Mouse (Mus musculus): Measurements from ENCODE around the gene Wdfy3.
A peak's percentile ranks its signal among the peaks of the same experiment; 100 is the strongest.

Gene Wdfy3

DNA sequence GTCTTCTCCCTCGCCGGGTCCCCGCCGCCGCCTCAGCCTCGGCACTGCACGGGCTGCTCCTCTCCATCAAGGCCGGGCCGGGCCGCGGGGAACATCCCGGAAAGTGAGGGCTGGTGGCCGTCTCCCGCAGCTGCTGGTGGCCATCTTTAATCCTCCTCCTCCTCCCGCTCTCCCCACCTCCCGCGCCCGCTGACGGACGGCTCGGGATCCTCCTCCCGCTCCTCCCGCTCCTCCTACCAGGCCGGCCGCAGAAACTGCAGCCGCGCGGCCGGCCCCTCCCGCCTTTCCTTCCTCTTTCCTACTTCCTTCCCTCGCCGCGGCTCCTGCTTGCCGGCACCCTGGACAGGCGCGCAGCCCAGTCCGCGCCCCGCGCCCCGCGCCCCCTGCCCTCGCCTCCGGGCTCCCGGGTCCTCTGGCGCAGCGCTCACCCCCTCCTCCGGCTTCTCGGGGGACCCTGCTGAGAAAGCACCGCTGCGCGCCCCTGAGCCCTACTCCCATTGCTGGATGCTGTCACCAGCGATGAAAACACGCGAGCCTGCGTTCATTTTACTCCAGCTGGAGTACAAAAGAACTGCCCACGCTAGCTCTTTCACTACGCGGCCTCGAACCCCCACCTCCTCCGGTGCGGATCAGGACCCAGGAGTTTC, at the start of gene Wdfy3:
Gene Wdfy3, minus strand, starts transcription at position 155 of the 647 bp plus-strand sequence.
- peak; percentile 87 for DNase-seq (ENCODE audit: low read depth, low spot score)

GRCm38 (mm10) chr5:102113009-102113408, 43.3 kb upstream of the Wdfy3 start:
- DNase-seq (ENCODE audit: low read depth, low spot score): peak; percentile 72

DNA sequence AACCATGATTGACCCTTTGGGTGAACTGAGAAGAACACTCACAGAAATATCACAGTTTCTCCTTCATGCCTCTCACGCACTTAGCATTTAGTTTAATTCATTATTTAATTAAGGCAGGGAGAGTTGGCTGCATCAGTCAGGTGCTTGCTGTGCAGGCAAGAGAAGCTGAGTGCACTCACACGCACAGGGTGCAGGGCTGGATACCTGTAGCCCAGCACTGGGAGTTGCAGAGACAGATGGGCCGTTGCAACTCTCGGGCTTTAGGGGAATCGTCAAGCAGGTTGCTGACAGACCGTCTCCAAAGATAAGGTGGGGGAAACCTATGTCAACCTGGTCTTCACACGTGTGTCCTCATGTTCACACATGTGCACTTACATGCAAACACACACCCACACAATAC, 42.3 kb upstream of the Wdfy3 start:
- no peak for DNase-seq (ENCODE audit: low read depth, low spot score)

DNA sequence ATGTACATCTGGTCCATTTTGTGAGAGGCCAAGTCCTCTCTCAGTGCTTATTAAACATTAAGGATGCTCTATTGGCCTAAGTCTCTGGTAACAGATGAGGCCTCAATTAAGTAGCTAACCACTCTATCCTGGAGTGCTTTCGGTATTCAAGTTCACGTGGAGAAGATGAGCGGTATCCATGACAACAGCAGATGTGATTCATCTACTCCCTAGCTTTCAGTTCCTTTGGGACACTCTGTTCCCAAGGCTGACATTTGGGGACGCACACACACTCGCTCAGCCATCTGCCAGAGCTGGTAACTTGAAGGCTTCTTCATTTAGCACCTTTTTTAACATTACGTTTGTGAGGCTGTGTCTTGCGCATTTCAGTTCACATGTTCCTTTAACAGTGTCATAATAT, 40.3 kb upstream of the Wdfy3 start:
- DNase-seq (ENCODE audit: low read depth, low spot score): peak; percentile 27

GRCm38 (mm10) chr5:102105919-102106318, 36.2 kb upstream of the Wdfy3 start:
- DNase-seq (ENCODE audit: low read depth, low spot score): no peak

DNA sequence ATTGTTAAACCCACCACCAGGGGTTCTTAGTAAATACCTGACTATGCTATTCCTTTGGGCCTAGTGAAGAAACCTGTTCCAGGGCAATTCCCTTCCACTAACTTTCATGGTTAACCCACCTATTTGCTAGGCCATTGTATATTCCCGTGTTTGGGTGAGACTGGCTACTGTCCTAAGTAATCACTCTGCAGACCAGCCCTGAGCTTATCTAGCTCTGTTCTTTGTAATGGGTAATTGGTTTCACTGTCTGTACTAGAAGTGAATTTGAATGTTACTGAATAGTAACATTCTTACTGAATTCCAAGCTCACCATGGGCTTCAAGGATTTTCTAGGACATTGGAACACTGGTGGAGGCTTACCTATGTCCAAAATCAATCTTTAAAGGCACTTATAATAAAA, 32.1 kb upstream of the Wdfy3 start:
- DNase-seq (ENCODE audit: low read depth, low spot score): peak; percentile 86

- no peak for DNase-seq (ENCODE audit: low read depth, low spot score)
Observed at GRCm38 (mm10) chr5:102100246-102101241, 30.8 kb upstream of the Wdfy3 start.

- DNase-seq (ENCODE audit: low read depth, low spot score): peak; percentile 37
Observed at GRCm38 (mm10) chr5:102095576-102095975, 25.9 kb upstream of the Wdfy3 start.

GRCm38 (mm10) chr5:102090686-102091085, 21.0 kb upstream of the Wdfy3 start:
- DNase-seq (ENCODE audit: low read depth, low spot score): peak; percentile 70

DNA sequence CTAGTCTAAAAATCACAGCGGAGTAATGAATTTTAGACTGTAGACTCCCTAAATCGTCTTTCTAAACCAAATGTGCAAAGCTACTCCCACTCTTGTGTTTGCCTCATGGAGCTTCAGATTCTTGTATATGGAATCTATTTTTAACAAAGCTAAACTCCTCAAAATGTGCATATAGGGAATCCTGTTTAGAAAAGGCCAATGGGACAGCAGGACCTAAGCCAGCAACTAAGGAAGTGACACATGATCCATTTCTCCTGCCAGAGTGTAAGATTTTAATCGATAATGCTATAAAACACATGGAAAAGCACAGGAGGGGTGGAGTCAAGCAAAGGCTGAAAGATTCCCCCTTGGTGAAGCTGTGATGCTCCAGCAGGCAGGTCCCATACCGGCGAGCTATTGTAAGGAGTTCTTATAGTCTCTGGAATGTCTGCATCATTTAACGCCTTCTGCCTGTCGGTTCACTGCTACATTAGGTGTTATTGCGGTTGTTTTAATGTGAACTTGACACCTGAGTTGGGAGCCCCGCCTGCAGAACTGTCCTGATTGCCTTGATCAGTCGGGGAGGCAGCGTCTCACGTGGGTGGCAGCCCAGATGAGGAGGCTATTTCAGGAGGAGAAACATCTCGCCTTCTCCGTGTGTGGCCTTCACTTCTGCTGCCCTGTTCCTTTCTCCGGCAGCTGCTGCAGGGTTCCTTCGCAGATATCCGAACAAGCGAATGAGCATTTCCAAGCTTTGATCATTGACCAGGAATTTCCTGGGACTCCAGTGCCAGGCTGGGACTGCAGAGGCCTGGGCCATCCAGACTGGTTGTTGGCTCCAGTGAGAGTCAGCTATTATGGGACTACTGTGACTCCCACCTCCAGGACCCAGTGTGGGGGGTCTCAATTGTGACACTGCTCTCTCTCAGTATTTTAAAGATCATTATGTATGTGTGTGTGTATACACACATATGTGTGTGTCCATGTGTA, 15.3 kb upstream of the Wdfy3 start:
- DNase-seq (ENCODE audit: low read depth, low spot score): no peak

DNA sequence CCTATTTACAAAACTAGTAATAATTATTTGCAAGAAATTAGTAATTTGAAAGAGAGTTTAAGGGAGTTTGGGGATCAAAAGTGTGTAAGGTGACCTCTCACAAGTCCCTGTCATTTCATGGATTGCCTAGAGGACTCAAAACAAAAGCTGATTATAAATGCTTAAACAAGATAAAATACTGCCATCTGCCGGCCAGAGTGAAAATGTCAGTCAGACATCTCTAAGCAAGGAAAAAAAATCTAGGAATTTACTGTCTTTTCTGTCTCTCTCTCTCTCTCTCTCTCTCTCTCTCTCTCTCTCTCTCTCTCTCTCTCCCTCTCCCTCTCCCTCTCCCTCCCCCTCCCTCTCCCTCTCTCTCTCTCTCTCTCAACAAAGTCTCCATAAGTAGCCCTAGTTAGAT, 4.4 kb upstream of the Wdfy3 start:
- peak; percentile 79 for DNase-seq (ENCODE audit: low read depth, low spot score)

DNA sequence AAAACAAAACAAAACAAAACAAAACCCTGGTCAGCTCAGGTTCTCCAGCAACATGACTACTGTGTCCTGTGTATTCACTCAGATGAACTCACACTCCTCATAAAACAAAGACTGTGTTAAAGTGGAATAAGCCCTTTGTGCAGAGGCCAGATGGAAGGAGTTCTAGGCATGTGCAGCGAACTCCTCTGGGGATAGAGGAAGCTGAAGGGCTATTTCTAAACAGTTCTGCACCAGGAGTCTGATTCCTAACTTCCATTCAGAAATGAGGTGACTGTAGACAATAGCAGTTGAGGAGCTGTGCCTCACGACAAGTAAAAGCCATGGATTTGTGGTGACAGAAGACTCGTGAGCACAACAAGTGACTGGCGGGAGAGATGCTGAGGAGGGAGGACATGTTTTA, 2.3 kb upstream of the Wdfy3 start:
- no peak for DNase-seq (ENCODE audit: low read depth, low spot score)

DNA sequence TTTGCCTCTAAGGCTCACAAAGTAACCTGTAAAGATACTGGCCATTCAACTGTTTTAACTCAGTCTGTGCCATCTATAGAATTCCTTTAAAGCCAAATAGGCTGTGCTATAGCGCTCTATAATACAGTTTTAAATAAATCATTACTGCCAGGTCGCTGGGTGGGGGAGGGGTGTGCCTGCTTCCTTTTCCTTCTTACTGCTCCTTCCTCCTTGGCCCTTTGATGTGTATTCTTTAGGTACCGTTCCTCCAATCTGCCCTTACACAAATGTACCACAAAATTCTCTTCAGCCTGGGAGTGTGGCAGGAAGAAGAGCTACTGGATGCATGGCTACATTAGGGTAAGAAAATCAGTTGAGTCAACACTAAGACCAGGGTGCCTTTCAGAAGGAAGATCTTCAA, 1.5 kb upstream of the Wdfy3 start:
- DNase-seq (ENCODE audit: low read depth, low spot score): no peak

DNA sequence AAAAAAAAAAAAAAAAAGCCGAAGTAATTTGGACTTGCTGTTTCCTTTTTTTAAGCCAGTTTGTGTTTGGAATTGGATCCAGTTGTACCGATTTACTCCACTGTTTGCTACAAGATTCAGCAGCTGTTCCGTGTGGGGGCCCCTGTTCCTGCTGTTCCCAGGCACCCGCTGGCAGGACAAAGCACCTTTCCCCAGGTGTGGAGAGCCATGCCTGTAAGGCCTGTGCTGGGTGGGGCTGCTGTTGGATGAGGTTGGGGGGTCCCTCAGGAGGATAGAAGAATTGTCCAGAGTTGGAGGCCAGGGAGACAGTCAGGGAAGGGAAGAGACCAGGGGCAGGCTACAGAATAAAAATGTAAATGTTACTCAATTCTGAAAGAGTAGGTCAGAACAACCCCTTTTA, 1.1 kb upstream of the Wdfy3 start:
- no peak for DNase-seq (ENCODE audit: low read depth, low spot score)

DNA sequence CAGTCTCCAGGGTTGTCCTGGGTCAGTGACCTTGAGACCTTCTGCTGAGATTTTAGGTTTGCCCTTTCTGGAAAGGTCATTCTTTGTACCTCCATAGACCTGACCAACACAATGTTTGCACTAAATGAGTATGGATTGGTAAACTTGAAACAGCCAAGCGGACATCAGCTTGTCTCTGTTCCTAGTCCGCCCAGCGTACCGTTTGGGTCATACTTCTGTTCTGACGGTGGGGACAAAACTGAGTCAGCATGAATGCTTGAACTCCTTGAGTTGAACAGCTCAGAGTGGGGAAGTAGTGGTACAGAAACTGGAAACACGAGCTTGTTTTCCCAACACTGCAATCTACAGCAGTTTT, 670 bp upstream of the Wdfy3 start:
- peak; percentile 70 for DNase-seq (ENCODE audit: low read depth, low spot score)

DNA sequence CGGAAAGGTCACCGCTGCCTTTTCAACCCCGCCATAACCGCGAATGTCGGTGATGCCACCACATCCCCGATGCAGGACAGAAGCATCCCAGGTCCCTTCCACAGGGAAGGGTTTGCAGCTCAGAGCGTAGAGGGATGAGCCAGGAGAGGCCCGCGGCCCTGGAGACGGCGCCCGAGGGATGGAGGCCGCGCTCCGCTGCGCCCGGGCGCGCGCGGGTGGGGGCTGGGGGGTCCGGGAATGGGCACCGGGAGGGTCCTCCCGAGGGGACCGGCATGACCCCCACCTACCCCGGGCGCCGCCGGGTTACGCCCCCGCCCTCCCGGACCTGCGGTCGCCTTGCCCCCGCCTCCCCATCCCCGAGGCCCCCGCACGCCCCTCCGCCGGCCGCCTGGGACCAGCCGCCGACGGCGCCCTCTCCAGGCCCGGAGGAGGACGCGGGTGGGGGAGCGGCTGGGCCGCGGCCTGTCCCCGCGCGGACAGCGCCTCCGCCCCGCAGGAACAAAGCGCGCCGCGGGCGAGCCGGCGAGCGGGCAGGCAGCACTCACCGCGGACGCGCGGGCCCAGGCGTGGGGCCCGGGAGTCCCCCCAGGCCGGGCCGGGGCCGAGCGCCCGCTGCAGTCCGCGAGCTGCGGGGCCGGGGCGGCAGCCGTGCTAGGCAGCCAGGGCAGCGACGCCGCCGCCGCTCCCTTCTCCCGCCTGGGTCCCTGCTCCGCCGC, 512 bp downstream of the Wdfy3 start:
- no peak for DNase-seq (ENCODE audit: low read depth, low spot score)

DNA sequence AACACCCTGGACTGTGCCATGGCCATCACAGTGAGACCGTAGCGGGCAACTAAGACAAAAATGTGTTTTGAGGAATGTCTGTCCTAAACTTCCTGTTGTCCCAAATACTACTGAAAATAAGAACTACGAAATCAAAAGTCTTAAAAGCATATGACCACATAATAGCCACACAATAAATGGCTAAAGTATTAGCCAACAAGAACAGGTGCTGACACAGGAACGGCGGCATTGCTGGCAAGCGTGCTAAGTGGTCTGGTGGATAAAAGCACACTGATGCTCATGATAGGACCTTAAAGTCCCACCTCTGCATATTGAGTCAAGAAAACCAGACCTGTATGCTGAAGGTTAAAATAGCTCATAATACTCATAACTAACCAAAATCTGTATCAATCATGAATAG, 3.3 kb downstream of the Wdfy3 start:
- DNase-seq (ENCODE audit: low read depth, low spot score): no peak

DNA sequence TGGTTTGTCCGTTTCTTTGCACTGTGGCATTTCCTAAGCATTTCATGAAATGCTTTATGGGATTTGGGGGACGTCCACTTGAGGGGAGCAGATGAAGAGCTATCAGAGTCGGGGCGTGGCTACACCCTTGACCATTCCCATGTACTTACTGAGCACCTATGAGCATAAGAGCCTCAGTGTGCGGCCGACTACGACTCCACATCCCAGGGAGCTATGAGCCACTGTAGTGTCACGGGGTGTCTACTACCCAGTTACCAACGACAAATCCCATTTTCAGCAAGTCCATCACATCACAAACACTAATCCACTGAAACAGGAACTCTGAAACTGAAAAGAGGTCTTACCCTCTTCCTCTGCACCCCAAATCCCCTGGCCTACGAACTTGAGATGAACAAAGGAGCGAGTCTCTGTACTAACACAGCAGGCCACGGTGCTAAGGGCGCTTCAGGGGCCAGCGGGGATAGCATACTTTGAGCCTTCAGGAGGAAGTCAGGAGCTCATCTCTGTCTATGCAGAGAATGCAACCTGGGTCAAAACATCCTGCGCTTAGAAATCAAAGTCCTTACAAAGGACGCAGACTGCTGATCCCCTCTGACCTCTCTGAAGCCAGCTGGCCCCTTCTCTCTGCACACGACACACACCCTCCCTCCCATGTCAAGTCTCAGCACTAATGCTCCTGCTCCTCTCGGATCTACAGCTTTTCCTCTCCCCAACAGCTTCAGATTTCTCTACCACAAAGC, 6.5 kb downstream of the Wdfy3 start:
- no peak for DNase-seq (ENCODE audit: low read depth, low spot score)

DNA sequence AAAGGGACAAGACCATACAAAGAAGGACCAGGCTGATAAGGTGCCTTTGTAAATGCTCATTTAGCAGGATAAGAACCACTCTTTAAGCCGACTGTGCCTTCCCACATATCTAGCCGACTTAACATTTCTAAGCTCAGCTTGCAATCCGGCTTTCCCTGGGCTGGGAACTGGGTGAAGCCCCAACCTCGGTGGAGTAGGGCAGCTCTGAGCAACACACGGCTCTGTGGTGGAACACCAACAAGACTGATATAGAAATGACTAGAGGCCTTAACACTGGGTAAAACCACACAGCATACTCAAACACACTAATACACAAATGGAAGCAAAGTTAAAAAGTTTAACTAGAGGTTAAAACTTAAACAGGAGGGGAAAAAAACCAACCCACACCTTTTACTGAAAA, 7.9 kb downstream of the Wdfy3 start:
- DNase-seq (ENCODE audit: low read depth, low spot score): no peak

DNA sequence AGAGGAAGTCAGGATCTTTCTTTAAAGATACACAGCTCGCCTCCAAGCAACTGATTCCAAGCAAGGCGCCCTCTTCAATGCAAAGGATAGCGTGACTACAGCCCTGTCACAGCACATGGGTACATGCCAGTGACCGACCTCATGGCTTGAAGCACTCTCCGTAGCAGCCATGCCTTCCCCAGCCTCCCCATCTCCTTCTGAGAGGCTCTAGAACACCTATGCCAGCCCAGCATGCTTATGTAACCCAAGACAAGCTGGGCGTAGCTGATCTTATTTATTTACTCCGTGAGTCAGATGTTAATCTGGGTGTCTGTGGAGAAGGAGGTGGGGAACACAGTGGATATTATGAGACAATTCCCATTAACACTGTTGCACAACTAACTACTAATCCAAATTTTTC, 13.8 kb downstream of the Wdfy3 start:
- DNase-seq (ENCODE audit: low read depth, low spot score): no peak

Data from R1 (cell line).